Mouse (Mus musculus) cerebellum, postnatal 4 days (tissue): ENCODE results near the gene Gm49361.
"Not testable (repeated sequence)": the region's sequence is repeated elsewhere in the genome, so short reads cannot be mapped to it uniquely, and the experiment has no call there.

ENCODE experiments used
- DNase-seq, 2 experiments: peaks; one replicate each; pipeline ENCODE4 v3.0.0; 2022; ENCODE audit warnings: low spot score in 2 of 2, mixed read lengths in 1 of 2

Gene Gm49361

DNA sequence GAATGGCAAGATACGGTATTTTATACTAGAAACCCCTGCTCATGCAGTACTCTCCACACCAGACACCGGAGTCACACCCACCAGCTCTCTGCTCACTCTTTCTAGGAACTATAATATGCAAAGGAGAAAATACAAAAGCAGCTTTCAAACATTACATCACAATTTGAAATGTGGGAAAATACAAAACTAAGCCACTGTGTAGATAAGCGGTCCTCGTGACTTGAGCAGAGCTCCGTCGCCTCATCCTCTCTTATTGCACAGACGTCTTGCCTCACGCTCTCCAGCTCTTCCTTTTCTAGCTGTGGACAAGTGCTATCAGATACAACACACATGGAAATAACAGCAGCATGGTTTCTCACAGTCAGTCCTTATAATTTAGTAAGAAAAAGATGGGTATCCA is 55.2 kb downstream of the Gm49361 start:
- no peak for DNase-seq

DNA sequence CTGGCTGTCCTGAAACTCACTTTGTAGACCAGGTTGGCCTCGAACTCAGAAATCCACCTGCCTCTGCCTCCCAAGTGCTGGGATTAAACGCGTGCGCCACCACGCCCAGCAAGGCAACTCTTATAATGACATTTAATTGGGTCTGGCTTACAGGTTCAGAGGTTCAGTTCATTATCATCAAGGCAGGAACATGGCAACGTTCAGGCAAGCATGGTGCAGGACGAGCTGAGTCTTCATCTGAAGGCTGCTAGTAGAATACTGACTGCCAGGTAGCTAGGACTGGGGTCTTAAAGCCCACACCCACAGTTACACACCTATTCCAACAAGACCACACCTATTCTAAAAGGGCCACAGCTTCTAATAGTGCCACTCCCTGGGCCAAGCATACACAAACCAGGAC is 57.8 kb downstream of the Gm49361 start:
- DNase-seq = not testable (repeated sequence)

DNA sequence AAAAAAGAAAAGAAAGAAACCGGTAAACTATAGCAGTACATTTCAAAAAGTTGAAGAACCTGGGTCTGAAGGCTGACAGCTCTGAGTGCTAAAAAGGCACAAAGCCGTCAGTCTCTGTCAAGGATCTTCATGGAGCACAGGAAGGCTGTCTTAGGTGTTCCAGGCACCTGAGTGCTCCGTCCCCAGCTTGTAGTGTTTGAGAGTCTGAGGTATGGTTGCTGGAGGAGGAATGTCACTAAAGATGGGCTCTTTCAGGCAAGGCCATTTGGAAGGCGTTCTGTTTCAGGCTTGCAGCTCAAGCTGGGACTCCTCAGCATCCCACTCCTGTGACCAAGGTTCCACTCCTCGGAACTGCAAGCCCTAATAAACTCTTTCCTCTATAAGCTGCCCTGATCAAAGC is 58.5 kb downstream of the Gm49361 start:
- no peak for DNase-seq

DNA sequence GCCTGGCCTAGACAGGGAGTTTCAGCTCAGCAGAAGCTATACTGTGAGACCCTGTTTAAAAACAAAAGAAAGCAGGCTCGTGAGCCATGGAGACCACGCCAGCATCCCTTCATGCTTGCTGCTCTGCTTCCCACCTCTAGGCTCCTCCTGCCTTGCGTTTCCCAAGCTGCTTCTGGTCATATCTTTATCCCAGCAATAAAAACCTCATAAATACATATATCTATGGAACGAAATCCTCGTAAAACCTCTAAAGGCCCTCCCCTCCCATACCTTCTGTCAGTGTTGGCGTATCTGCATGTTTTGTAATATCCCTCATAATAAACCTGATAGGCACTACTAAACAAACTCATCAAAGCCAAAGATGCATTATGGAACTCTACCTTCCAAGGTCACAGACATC is 59.3 kb downstream of the Gm49361 start:
- DNase-seq = no peak

DNA sequence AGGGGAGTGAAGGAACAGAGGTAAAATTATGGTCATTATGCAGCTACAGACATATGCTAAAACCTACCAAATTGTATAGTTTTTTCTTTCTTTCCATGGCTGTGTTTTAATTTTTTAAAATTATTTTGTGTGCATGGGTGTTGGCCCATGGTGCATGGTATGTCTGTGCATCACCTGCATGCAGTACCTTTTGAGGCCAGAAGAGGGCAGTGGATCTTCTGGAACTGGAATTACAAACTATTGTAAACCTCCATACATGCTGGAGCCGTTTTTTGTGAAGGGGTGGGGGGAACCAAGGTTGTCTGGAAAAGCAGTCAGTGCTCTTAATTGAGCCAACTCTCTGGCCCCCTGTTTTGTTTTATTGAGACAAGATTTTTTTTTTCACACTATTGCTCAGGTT is 61.3 kb downstream of the Gm49361 start:
- DNase-seq = peak in 1 of 2 experiments; percentile 77

DNA sequence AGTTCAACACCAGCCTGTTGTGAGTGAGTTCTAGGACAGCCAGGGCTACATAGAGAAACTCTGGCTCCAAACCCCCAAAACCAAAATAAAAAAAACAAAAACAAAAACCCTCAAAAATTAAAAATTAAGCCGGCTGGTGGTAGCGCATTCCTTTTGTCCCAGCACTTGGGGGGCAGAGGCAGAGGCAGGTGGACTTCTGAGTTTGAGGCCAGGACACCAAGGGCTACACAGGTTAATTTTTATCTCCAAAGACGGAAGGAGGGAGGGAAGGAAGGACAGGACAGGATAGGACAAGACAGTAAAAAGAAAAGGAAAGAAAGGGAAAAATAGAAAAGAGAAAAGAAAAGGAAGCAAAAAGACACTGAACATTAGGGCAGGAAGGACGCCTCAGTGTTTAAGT is 63.2 kb downstream of the Gm49361 start:
- DNase-seq = no peak

DNA sequence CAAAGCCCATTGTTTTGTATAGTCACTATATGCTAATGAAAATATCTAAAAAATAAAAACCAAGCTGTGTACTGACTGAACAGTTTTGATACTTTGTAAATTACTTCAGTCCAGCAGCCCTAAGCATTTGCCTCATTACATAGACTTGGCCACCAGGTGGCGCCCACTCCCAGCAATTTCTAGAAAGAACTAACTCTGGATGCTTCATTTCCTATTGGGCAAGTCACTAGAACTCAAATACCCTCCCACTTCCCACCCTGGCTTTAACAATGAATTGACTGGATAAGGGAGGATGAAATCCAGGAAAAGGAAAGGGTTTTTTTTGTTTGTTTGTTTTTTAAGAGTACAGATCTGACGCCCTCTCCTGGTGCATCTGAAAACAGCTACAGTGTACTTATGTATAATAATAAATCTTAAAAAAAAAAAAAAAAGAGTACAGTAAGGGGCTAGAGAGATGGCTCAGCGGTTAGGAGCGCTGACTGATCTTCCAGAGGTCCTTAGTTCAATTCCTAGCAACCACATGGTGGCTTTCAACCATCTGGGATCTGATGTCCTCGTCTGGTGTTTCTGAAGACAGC is 65.9 kb downstream of the Gm49361 start:
- peak; percentile 85 to 86 for DNase-seq

DNA sequence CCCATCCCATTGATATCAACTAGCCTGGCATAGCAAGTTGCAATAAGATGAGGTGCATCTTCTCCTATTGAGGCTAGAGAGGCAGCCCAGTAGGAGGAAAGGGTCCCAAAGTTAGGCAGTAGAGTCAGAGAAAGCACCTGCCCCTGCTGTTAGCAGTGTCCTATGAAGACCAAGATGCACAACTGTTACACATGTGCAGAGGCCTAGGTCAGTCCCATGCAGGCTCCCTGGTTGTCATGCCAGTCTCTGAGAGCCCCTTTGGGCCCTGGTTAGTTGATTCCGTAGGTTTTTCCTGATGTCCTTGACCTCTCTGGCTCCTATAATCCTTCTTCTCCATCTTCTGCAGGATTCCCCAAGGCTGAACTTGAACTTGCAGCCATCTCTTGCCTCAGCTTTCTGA is 66.4 kb downstream of the Gm49361 start:
- no peak for DNase-seq

DNA sequence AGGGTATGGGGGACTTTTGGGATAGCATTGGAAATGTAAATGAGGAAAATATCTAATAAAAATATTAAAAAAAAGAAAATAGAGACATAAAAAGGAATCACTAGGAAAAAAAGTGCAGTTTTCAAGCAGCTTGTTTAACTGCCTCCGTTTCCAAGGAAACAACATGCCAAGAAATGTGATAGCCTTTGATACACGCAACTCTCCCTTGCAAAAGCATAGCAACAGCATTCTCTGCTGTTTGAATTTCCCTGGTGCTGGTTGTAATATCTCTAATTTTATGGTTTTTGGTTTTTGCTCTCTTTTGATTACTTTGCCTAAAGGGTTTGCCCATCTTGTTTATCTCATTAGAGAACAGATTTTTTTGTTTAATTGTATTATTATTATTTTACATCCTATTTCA is 70.4 kb downstream of the Gm49361 start:
- DNase-seq = no peak

DNA sequence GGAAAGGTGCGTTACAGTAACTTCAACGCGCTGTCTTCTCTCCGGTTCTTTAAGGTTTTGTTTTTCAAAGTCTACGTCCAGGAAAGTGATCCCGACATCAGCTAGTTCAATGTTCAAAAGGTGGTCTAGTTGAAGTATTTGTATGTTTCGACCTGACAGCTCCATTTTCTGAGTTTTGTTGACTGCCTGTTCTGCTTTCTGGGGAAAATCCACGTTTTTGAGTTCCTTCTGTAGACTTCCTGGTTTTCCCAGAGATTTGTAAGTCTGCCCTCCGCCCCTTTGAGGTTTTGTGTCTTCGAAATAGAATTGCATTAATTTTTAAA is 80.3 kb downstream of the Gm49361 start:
- no peak for DNase-seq

DNA sequence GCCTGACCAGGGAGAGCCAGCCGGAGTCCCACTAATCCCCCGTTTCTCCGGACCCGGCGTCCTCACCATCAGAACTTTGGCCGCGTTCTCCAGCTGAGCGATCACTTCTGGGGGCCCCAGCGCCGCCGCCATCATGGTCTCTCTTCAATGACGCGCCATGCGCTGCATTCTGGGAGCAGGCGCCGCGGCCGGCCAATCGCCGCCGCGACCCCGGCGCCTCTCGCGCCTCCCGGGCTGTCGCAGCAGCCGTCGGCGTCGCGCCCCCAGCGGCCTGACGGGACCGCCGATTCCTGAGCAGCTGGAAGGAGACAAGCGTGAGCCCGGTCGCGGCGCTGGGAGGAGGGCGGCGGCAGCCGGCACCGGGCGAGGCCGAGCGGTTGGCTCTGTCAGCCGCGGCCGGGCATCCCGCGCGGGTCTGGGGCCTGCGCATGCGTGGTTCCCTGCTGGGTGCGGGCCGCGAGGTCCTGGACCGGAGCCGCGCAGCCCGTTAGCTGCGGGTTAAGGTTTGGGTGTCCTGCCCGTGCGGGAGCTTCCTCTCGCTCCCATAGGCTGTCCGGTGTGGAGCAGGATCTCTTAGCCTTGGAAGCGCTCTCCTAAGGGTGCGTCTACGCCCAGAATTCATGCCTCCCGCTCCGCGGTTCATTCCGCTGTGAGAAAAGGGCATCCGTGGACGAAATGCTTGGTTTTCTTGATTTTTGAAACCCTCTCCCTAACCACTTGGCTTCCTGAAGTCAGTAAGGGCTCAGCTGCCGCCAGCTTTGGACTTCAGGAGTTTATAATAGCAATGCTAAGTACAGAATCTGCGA is 80.9 kb downstream of the Gm49361 start, which contains the start of gene Xpo4:
TSS of gene Xpo4 (minus strand) at position 609 of the 806 bp plus-strand sequence.
- peak; percentile 60 to 79 for DNase-seq

DNA sequence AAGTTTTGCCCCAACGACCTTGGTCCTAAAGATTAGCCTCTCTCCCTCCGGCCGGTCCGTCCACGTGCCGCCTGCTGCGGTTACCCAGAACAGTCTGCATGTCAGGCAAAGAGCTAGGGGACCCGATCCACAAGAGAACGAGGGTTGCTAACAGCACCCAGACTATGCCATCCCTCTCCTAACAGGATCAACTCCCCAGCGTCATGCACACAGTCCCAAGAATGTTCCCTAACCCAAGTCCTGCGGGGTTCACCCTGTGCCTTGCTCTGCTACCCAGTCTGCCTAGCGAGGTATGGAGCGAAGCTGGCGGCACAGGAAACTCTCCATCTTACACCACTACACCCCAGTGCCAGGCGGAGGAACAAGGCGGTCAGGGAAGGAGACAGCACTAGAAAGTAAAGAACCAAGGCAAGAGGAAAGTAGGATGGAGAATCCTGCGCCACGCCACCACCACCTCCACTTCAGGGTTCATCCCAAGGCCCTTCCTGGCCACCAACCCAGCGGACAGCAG is 81.5 kb downstream of the Gm49361 start:
- peak in 1 of 2 experiments; percentile 6 for DNase-seq

DNA sequence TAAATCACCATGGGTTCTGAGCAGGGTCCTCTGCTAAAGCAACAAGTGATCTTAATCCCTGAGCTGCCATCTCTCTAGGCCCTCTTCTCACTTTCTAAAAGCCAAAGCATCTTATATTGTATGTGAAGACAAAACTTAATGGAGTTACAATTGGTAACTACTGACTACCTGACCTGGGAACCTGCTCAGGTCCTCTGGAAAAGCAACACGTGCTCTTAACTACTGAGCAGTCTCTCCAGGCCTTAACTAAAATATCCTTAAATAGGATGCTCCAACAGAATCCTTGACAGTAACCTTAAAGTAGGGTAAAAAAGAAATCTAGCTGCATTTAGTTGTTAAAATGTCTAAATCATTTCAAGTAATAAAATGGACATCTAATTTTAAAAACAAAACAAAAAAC is 82.3 kb downstream of the Gm49361 start:
- DNase-seq = no peak

DNA sequence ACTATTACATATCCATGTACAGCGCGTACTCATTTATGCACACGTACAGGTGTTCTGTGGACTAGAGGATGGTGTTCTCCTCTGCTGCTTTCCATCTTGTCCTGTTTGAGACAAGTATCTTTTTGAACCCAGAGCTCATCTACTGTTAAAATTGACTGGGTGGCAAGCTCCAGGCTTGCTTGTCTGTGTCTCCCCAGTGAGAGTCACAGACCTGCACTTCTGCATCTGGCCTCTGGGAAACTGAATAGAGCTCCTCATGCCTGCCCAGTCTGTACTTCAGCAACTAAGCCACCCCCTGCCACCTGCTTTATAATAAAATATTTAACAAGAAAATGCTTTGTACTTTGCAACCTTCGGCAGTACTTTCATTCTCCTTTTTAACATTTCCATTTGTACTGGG is 87.6 kb downstream of the Gm49361 start:
- DNase-seq = no peak

DNA sequence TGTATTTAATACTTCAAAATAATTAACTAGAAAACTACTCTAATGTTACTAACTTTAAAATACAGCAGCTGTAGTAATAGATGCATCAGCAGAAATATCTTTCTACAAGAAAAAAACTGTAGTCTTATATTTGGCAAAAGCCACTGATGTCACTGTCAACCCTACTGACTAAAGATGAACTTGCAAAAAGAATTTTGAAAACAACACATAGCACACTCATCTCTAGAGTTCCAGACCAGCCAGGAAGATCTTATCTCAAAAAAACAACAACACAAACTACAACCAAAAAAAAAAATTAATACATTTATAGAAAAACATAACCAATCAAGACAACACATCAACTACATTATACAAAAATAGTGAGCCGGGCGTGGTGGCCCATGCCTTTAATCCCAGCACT is 88.4 kb downstream of the Gm49361 start:
- DNase-seq = no peak

DNA sequence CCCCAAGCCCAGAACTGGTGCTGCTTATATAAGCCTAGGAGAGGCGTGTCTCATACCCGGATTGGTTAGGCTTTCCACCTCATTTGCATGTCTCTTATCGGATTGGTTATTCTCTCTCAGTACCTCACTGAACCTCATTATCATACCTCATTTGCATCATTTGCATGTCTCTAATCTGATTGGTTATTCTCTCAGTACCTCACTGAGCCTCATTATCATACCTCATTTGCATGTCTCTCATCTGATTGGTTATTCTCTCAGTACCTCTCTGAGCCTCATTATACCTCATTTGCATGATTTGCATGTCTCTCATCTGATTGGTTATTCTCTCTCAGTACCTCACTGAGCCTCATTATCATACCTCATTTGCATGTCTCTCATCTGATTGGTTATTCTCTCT is 89.4 kb downstream of the Gm49361 start:
- not testable (repeated sequence) for DNase-seq

DNA sequence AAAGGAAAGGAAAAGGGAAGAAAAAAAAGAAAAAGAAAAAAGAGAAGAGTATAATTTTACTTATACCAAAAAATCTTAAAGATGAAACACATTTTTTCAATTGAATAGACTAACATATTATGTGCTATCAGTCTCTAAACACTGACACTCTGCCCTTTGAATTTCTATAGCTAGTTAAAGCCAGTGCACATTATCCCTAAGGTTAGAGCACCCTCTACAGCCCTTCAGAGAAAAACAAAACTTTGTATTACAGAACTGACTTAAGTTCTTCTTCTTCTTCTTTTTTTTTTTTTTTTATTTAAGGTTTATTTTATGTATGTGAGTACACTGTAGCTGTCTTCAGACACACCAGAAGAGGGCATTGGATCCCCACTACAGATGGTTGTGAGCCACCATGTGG is 96.4 kb downstream of the Gm49361 start:
- DNase-seq = no peak

DNA sequence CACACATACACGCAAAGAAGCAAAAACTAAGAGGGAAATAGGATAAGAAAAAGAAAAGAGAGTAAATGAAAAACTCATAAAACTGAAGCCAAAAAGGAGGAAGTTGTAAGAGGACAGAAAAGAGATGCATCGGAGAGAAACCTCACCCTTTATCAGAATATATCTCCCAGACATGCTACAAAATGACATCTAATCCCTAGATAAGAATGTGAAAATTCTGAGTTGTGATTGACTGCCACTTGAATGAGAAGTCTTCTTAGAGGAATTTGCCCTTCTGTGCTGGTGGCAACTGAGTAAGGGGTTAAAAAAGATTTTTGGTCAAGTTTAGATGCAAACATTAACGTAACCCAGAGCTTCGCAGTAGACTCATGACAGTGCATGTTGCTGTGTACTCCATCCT is 99.7 kb downstream of the Gm49361 start:
- no peak for DNase-seq

DNA sequence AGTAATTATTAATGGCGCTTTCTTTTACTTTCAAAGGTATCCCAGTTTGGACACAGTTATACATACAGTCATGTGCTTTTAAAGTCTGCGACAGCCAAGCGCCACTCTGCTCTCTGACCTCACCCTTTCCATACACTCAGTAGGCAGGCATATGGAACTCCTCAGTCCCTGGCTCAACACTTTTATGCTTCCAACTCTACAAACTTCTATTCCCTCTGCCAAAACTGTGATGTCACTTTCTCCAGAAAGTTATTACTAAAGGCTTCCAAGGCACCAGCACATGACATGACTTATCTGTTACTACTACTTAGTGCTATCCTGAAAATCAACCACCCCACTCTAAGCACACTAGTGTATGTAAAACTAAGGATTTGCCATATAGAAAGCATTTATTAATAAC is 106.8 kb downstream of the Gm49361 start:
- no peak for DNase-seq

DNA sequence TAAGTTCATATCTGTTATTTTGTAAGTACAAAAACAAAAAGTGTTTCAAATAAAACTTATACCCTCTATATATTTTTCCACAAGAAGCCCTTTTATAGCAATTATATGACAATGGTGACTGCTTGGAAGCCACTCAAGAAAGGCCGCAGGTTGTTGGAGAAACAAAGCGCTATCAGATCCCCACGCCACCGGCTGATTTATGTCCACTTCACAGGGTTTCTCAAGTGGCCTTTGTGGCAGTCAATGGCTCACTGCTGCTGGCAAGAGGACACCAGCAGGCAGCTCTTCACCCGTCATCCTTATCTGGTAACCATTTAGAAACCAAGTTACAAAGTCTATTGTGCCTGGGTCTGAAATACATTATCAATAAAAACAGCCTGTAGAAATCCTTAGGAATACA is 111.8 kb downstream of the Gm49361 start:
- no peak for DNase-seq

DNA sequence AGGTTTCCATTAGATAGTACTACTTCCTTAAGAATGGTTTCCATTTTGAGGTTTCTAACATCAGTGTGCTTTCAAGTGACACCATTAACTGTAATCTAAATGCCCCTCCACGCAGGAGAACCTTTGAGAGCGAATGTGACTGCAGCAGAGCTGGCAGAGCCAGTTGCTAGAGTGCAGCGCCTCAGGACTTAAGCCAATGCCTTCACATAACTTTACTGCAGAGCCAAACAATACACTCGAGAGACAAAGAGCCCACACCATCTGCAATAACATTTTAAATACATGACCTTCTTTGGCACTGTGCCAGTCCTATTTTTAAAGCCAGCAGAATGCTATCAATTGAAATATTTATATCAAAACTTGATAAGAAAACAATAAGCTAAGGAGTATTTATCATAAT is 116.3 kb downstream of the Gm49361 start:
- DNase-seq = no peak

DNA sequence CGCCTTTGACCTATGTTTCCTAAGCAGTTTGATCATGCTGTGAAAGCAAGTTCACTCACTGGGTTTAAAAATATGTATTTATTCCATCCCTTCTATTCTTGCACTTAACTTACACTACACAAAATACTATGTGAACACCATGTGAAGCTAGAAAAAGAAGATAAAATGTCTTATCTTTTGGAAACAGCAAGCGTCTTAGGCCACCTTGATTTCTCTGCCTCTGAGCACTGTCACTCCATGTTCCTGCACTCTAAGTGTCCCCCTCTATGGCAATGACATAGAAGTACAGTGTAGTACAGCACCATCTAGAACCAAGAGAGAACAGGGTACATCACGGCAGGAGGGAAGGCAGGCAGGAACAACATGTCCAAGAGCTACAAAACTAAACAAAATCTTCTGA is 123.0 kb downstream of the Gm49361 start:
- DNase-seq = no peak

DNA sequence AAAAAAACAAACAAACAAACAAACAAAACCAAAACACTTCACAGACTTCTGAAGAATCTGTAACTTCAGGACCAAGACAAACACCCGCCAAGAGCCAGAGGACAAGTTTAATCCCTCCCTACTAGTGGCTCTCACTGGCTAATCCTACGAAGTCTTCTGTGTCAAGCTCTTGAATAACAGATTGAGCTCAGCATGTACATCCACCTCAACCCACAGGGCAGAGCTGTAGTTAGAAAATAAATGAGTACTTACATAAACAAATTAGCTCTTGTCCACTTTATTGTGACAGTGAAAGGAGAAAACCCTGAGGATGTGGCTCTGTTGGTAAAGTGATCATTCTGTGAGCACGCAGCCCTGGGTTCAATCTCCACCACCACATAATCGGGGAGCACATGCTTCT is 124.2 kb downstream of the Gm49361 start:
- no peak for DNase-seq
